Mouse (Mus musculus): ENCODE measurements around the gene Abhd17a. TPM values are rescaled to one million over a fixed set of nuclear protein-coding genes. Genes with fewer than 3 reads are reported as not detected.

Abhd17a gene
- polyA plus RNA-seq, 1 experiment from 2014 or later, result 77.4 TPM

DNA sequence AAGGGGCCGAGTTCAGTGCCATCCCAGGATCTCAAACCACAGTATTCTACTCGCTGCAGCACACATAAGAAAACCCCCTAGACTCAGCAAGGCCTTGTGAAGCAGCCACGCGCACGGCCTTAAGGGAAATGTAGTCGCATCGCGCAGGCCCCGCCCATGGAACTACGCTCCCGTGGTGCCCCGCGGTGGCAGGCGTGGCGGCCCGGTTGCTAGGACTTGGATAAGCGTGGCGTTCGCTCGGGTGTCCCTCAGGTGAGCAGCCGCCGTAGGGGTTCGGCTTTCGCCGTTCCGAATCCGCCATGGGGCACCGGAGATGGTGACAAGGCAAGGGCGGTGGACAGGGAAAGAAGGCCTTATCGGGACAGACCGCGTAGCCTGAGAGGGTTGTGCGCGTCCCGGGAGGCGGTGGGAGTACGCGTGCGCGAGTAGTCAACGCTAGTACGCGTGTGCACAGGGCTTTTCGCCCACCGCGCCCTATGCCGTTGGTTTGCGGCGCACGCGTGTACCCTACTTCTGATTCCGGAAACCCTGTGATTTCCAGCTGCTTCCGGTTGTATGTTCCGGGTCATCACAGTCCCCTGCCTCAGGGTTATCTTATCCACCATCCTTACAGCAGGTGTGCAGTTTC, 12.7 kb upstream of the Abhd17a start, which contains the start of the genes Scamp4 and Adat3:
Gene Scamp4, plus strand, starts transcription at position 175 of the 628 bp plus-strand sequence.
Gene Adat3, plus strand, starts transcription at position 183 of the 628 bp plus-strand sequence.
- peak within 1 kb of the TSS; percentile 73 for H3K9ac ChIP-seq (ENCODE audit: low read length)
- H3K27ac ChIP-seq (ENCODE audit: low read length), result peak within 1 kb of the TSS; percentile 78
- H3K36me3 ChIP-seq (ENCODE audit: control insufficient read depth, insufficient read depth, low read length), result peaks cover 16% of the 10 kb centered on the region
- H3K9me3 ChIP-seq (ENCODE audit: control insufficient read depth, low read length), result no peaks in the 10 kb centered on the region
- H3K4me2 ChIP-seq (ENCODE audit: low read depth, low read length), result peak within 1 kb of the TSS; percentile 88
- H3K27me3 ChIP-seq (ENCODE audit: control insufficient read depth, insufficient read depth, low read depth, low read length), result no peaks in the 10 kb centered on the region
- under 1% methylated on average over 54 of the region's 54 CpGs for WGBS
- H3K4me1 ChIP-seq (replicated peaks; ENCODE audit: control insufficient read depth, insufficient read depth, low read length), result peaks cover 15% of the 10 kb centered on the region
- ATAC-seq (ENCODE audit: low read depth), result peak; percentile 98
- peak within 1 kb of the TSS; percentile 67 for H3K4me3 ChIP-seq (ENCODE audit: low read length)

GRCm38 (mm10) chr10:80596318-80596717, 6.2 kb upstream of the Abhd17a start:
- H3K9ac ChIP-seq (ENCODE audit: low read length), result no peak overlapping the region
- no peak for ATAC-seq (ENCODE audit: low read depth)
- no peaks in the 10 kb centered on the region for H3K27me3 ChIP-seq (ENCODE audit: control insufficient read depth, insufficient read depth, low read depth, low read length)
- no peaks in the 10 kb centered on the region for H3K36me3 ChIP-seq (ENCODE audit: control insufficient read depth, insufficient read depth, low read length)
- H3K4me1 ChIP-seq (replicated peaks; ENCODE audit: control insufficient read depth, insufficient read depth, low read length), result no peaks in the 10 kb centered on the region
- WGBS, result 28% methylated on average over 4 of the region's 4 CpGs
- no peak overlapping the region for H3K27ac ChIP-seq (ENCODE audit: low read length)
- H3K4me3 ChIP-seq (ENCODE audit: low read length), result no peak overlapping the region
- no peak overlapping the region for H3K4me2 ChIP-seq (ENCODE audit: low read depth, low read length)
- no peaks in the 10 kb centered on the region for H3K9me3 ChIP-seq (ENCODE audit: control insufficient read depth, low read length)

DNA sequence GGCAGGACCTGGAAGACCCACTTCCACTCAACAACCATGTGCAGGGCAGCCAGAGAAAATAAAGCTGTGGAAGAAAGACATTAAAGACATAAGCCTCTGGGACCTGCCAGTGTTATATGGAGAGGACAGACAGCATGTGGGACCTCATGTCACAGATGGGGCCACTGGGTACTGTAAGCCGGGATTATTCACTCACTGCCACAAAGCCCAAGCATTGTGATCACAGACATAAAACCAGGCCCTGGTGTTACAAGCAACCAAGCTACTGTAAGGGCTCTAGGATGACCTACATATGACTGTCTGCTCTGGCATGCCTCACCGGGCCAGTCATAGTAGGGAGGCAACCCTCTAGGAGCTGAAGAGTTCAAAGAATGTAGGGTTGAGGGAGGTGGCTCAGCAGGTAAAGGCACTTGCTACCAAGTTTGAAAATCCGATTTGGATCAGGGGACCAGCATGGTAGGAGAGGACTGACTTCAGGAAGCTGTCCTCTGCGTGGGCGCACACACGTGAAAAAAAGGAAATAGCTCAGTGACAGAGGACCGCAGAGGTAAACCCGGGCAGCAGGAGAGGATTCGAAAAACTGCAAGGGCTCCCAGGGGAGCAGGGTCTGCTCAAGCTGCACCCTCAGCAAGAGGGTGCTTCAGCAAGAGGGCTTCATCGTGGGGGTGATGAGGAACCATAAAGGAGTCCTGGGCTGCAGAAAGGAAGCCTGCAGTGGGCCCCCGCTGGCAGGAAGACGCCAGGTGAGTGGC, 838 bp downstream of the Abhd17a start:
- Histone ChIP-seq H3K4me3 (ENCODE audit: low read length) (peak overlapping the region; percentile 90), H3K9me3 (ENCODE audit: control insufficient read depth, low read length) (no peaks in the 10 kb centered on the region), H3K4me2 (ENCODE audit: low read depth, low read length) (peak overlapping the region; percentile 98), H3K36me3 (ENCODE audit: control insufficient read depth, insufficient read depth, low read length) (0 out of 2 replicates have a peak, but pooled peaks cover 2% of the 10 kb centered on the region), H3K27ac (ENCODE audit: low read length) (peak overlapping the region; percentile 59), H3K4me1 (replicated peaks; ENCODE audit: control insufficient read depth, insufficient read depth, low read length) (peaks cover 29% of the 10 kb centered on the region), H3K27me3 (ENCODE audit: control insufficient read depth, insufficient read depth, low read depth, low read length) (no peaks in the 10 kb centered on the region), H3K9ac (ENCODE audit: low read length) (peak overlapping the region; percentile 93)
- no peak for ATAC-seq (ENCODE audit: low read depth)
- 9% methylated on average over 12 of the region's 12 CpGs for WGBS

DNA sequence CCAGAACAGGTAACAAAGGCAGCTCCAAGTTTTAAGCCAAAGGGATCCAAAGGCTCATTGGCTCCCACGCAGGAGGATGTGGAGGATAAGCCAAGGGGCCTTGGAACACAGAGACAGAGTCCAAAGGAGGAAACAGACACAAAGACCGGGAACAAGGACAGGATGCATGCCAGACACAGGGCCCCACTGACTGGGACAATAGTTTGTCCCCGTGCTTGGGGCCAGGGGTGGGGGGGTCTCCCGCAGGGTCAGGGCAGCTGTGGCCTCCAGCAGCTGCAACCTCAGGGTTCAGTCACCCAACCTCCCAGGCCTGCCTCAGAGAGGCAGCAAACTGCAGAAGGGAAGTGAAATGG, 2.9 kb downstream of the Abhd17a start:
- Histone ChIP-seq H3K27me3 (ENCODE audit: control insufficient read depth, insufficient read depth, low read depth, low read length) (no peaks in the 10 kb centered on the region), H3K4me1 (replicated peaks; ENCODE audit: control insufficient read depth, insufficient read depth, low read length) (peaks cover 29% of the 10 kb centered on the region), H3K9me3 (ENCODE audit: control insufficient read depth, low read length) (no peaks in the 10 kb centered on the region), H3K36me3 (ENCODE audit: control insufficient read depth, insufficient read depth, low read length) (peaks cover 4% of the 10 kb centered on the region; the same call in 1 of the 2 replicates), H3K9ac (ENCODE audit: low read length) (peak overlapping the region; percentile 49), H3K27ac (ENCODE audit: low read length) (peak overlapping the region; percentile 88), H3K4me3 (ENCODE audit: low read length) (peak overlapping the region; percentile 37), H3K4me2 (ENCODE audit: low read depth, low read length) (peak overlapping the region; percentile 38)
- WGBS, result 47% methylated on average over 2 of the region's 4 CpGs
- peak; percentile 29 for ATAC-seq (ENCODE audit: low read depth)

DNA sequence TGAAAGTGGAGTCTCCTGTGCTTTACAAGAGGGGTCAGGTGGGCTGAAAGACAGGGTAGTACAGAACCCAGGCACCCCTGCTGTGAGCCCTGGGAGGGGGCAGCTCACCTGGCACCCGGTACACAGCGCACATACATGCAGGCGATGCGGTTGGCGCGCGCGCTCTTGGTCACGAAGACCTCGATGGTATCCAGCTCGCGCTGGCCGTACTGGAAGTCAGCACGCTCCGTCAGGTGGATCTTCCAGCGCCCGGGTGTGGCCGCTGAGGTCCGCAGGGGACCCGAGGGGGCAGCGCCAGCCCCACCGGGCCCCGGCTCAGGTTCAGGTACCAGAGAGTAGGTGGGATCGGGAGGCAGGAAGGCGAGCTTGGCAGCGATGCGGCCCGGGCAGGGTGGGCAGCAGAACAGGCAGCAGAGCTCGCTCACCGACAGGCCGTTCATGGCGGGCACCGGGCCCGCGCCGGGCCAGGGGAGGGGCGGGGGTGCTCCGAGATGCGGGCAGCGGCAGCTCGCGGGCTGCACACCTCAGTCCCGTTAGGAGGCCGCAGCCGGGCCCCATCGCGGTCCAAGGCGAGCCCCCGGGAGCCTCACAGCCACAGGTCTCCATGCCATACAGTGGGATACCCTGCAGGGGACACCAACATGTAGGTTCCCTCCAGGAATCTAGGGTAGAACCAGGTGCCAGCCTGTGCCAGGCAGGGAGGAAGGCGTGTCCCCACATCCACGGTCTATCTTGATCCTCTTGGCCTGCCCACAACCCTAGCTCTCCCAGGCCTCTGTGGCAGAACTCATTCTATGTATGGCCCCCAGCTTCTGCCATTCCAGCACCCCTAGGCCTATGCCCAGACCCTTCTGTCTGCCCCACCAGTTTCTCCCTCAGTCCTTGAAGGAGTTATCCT, 3.5 kb downstream of the Abhd17a start:
- peak overlapping the region; percentile 88 for H3K27ac ChIP-seq (ENCODE audit: low read length)
- peak overlapping the region; percentile 49 for H3K9ac ChIP-seq (ENCODE audit: low read length)
- WGBS, result 91% methylated on average over 48 of the region's 51 CpGs
- no peak for ATAC-seq (ENCODE audit: low read depth)
- no peaks in the 10 kb centered on the region for H3K9me3 ChIP-seq (ENCODE audit: control insufficient read depth, low read length)
- peaks cover 29% of the 10 kb centered on the region for H3K4me1 ChIP-seq (replicated peaks; ENCODE audit: control insufficient read depth, insufficient read depth, low read length)
- no peaks in the 10 kb centered on the region for H3K27me3 ChIP-seq (ENCODE audit: control insufficient read depth, insufficient read depth, low read depth, low read length)
- peaks cover 4% of the 10 kb centered on the region; the same call in 1 of the 2 replicates for H3K36me3 ChIP-seq (ENCODE audit: control insufficient read depth, insufficient read depth, low read length)
- peak overlapping the region; percentile 37 for H3K4me3 ChIP-seq (ENCODE audit: low read length)
- H3K4me2 ChIP-seq (ENCODE audit: low read depth, low read length), result peak overlapping the region; percentile 38

DNA sequence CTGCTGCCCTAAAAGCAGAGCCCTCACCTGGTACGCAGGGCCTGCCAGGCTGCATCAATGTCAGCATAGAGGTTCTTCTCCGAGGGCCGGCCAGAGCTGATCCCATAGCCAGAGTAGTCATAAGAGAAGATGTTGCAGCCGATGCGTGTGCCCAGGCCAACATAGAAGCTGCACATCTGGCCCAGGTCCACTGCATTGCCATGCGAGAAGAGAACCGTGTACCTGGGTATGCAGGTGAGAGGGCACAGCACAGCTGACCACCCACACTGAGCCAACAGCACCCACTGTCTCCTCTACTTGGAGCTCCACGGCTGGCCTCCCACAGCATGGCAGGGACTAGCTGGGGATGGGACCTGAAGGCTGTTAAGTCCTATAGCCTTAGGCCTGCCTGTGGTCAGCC, 4.6 kb downstream of the Abhd17a start:
- H3K27me3 ChIP-seq (ENCODE audit: control insufficient read depth, insufficient read depth, low read depth, low read length), result no peaks in the 10 kb centered on the region
- no peak for ATAC-seq (ENCODE audit: low read depth)
- peak overlapping the region; percentile 46; the same call in 1 of the 2 replicates for H3K9ac ChIP-seq (ENCODE audit: low read length)
- 87% methylated on average over 8 of the region's 8 CpGs for WGBS
- H3K4me1 ChIP-seq (replicated peaks; ENCODE audit: control insufficient read depth, insufficient read depth, low read length), result peaks cover 29% of the 10 kb centered on the region
- H3K27ac ChIP-seq (ENCODE audit: low read length), result no peak overlapping the region
- H3K4me3 ChIP-seq (ENCODE audit: low read length), result peak overlapping the region; percentile 37
- peaks cover 4% of the 10 kb centered on the region; the same call in 1 of the 2 replicates for H3K36me3 ChIP-seq (ENCODE audit: control insufficient read depth, insufficient read depth, low read length)
- H3K4me2 ChIP-seq (ENCODE audit: low read depth, low read length), result peak overlapping the region; percentile 38
- no peaks in the 10 kb centered on the region for H3K9me3 ChIP-seq (ENCODE audit: control insufficient read depth, low read length)

DNA sequence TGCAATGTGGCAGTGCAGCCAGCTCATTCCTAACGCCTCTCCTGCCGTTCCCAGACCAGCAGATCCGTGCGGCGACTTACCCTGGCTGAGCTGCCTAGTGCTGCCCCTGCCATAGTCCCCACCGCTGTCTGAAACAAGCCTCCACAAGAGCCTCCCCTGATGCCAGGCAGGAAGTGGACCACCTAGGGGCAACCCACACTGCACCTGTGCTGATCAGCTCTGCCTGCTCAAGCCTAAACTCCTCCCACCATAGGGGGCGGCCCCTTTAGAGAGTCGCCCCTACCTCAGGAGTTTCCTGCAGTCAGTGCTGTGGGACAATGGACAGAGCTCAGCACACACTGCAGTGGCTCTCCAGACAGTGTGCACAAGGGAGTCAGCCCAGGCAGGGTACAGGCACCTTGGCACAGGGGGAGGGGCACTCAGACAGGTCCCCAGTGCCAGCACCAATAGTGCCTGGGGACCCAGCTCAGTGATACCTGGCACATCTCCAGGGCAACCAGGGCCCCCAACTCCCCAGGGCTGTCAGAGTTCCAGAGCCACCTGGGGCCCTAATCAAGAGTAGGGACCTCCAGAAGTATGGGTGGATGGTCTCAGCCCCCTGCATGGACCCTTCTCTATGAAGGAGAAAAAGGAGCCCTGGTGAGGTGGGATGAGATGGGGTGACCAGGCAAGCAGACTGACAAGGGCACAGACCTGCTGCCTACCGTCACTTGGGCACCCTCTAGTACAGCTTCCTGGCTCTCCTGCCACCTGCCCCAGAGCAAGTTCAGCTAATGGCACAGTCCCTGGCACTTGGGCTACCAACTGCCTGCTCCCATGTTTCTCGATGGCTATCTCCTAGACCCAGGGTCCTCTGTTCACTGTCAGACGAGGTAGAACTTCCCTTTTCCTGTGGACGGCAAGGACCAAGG, 5.2 kb downstream of the Abhd17a start:
- H3K4me3 ChIP-seq (ENCODE audit: low read length), result peak overlapping the region; percentile 37
- H3K4me2 ChIP-seq (ENCODE audit: low read depth, low read length), result peak overlapping the region; percentile 38
- 65% methylated on average over 12 of the region's 12 CpGs for WGBS
- peak overlapping the region; percentile 46; the same call in 1 of the 2 replicates for H3K9ac ChIP-seq (ENCODE audit: low read length)
- peaks cover 4% of the 10 kb centered on the region; the same call in 1 of the 2 replicates for H3K36me3 ChIP-seq (ENCODE audit: control insufficient read depth, insufficient read depth, low read length)
- ATAC-seq (ENCODE audit: low read depth), result no peak; the same call in 1 of the 2 replicates
- H3K9me3 ChIP-seq (ENCODE audit: control insufficient read depth, low read length), result no peaks in the 10 kb centered on the region
- no peak overlapping the region for H3K27ac ChIP-seq (ENCODE audit: low read length)
- H3K4me1 ChIP-seq (replicated peaks; ENCODE audit: control insufficient read depth, insufficient read depth, low read length), result peaks cover 29% of the 10 kb centered on the region
- no peaks in the 10 kb centered on the region for H3K27me3 ChIP-seq (ENCODE audit: control insufficient read depth, insufficient read depth, low read depth, low read length)

- no peaks in the 10 kb centered on the region for H3K9me3 ChIP-seq (ENCODE audit: control insufficient read depth, low read length)
- no peak overlapping the region for H3K9ac ChIP-seq (ENCODE audit: low read length)
- H3K36me3 ChIP-seq (ENCODE audit: control insufficient read depth, insufficient read depth, low read length), result peaks cover 4% of the 10 kb centered on the region; the same call in 1 of the 2 replicates
- WGBS, result 51% methylated on average over 12 of the region's 12 CpGs
- no peak for ATAC-seq (ENCODE audit: low read depth)
- no peaks in the 10 kb centered on the region for H3K27me3 ChIP-seq (ENCODE audit: control insufficient read depth, insufficient read depth, low read depth, low read length)
- peaks cover 25% of the 10 kb centered on the region for H3K4me1 ChIP-seq (replicated peaks; ENCODE audit: control insufficient read depth, insufficient read depth, low read length)
- no peak overlapping the region for H3K27ac ChIP-seq (ENCODE audit: low read length)
- no peak overlapping the region for H3K4me2 ChIP-seq (ENCODE audit: low read depth, low read length)
- no peak overlapping the region for H3K4me3 ChIP-seq (ENCODE audit: low read length)
Measured at GRCm38 (mm10) chr10:80584045-80584488, 6.1 kb downstream of the Abhd17a start.

Measured in lung, embryonic 16.5 days (tissue).